Mouse (Mus musculus) CH12.LX (cell line): ENCODE results near the gene B3gnt4. TPM values are rescaled to one million over a fixed set of nuclear protein-coding genes. Genes with fewer than 3 reads are reported as not detected.

Experiments
- DNase-seq: peaks from one replicate; pipeline ENCODE4 v3.0.0-alpha.2; 2013; ENCODE audit errors: extremely low read depth
- H3K27ac ChIP-seq: 2 replicates; pipeline ENCODE4 v1.5.1; 2012; ENCODE audit warnings: low read depth, mild to moderate bottlenecking, control low read depth, moderate library complexity; ENCODE audit not compliant: insufficient read depth
- H3K27me3 ChIP-seq: replicated peaks from 2 replicates; pipeline ENCODE3; 2012; ENCODE audit warnings: inconsistent platforms
- H3K36me3 ChIP-seq, 2 experiments: replicated peaks in 1 of 2; 2 replicates each; pipeline versions ENCODE3 to v1.6.1; 2012; ENCODE audit warnings: inconsistent platforms in 1 of 2, low read length in 1 of 2, mild to moderate bottlenecking in 1 of 2, mixed read lengths in 1 of 2, moderate library complexity in 1 of 2; ENCODE audit not compliant: control insufficient read depth in 1 of 2, insufficient read depth in 1 of 2
- H3K4me1 ChIP-seq, 2 experiments: 2 replicates each; pipeline ENCODE4 v1.6.1; 2012; ENCODE audit warnings: inconsistent platforms in 1 of 2, moderate library complexity in 1 of 2; ENCODE audit not compliant: insufficient read depth in 2 of 2, control insufficient read depth in 1 of 2
- H3K4me2 ChIP-seq: 2 replicates; pipeline ENCODE4 v1.6.1; 2012; ENCODE audit warnings: low read depth, mild to moderate bottlenecking, control low read depth; ENCODE audit not compliant: poor library complexity, insufficient read depth, severe bottlenecking
- H3K4me3 ChIP-seq, 3 experiments: fragments of 150-350 bp in 1 of 3; sonication (generic) in 1 of 3; replicated peaks in 1 of 3; 2 replicates each; pipeline versions ENCODE3 to v1.5.1; 2011 to 2012; ENCODE audit warnings: low read depth in 2 of 3, low read length in 2 of 3, mild to moderate bottlenecking in 2 of 3, moderate library complexity in 2 of 3, control low read depth in 1 of 3, improper control_type of control experiment in 1 of 3, inconsistent platforms in 1 of 3, mixed read lengths in 1 of 3; ENCODE audit not compliant: poor library complexity in 1 of 3
- H3K79me2 ChIP-seq: replicated peaks from 2 replicates; pipeline ENCODE4 v1.6.1; 2012; ENCODE audit warnings: mild to moderate bottlenecking, moderate library complexity; ENCODE audit not compliant: control insufficient read depth, poor library complexity, insufficient read depth, severe bottlenecking; ENCODE audit errors: extremely low read depth
- H3K9ac ChIP-seq: 2 replicates; pipeline ENCODE4 v1.6.1; 2012; ENCODE audit warnings: low read depth, mild to moderate bottlenecking, control low read depth, moderate library complexity; ENCODE audit not compliant: insufficient read depth
- H3K9me3 ChIP-seq: replicated peaks from 2 replicates; pipeline ENCODE3; 2012; ENCODE audit warnings: low read length, inconsistent platforms, mixed read lengths
- CHD1 ChIP-seq: IDR thresholded peaks from 2 replicates; pipeline ENCODE4 v1.6.1; 2012; ENCODE audit warnings: low read depth, low read length, improper control_type of control experiment, inconsistent platforms
- CTCF ChIP-seq, 2 experiments: IDR thresholded peaks in 1 of 2; conservative IDR thresholded peaks in 1 of 2; 2 replicates each; pipeline ENCODE4 v1.5.1; 2011 to 2012; ENCODE audit warnings: low read depth in 2 of 2, low read length in 2 of 2, improper control_type of control experiment in 1 of 2, inconsistent platforms in 1 of 2, mild to moderate bottlenecking in 1 of 2, moderate library complexity in 1 of 2
- ELF1 ChIP-seq: IDR thresholded peaks from 2 replicates; pipeline ENCODE4 v1.6.1; 2014; ENCODE audit warnings: low read depth, mild to moderate bottlenecking, inconsistent platforms, low read length, improper control_type of control experiment
- EP300 ChIP-seq: IDR thresholded peaks from 2 replicates; pipeline ENCODE4 v1.6.1; 2011; ENCODE audit warnings: low read length, improper control_type of control experiment
- HCFC1 ChIP-seq: IDR thresholded peaks from 2 replicates; pipeline ENCODE4 v1.6.1; 2012; ENCODE audit warnings: low read depth, mild to moderate bottlenecking, inconsistent platforms, low read length, improper control_type of control experiment
- MEF2A ChIP-seq: IDR thresholded peaks from 2 replicates; pipeline ENCODE4 v1.6.1; 2014; ENCODE audit warnings: low read depth, mild to moderate bottlenecking, inconsistent platforms, low read length, improper control_type of control experiment, borderline replicate concordance
- RAD21 ChIP-seq: IDR thresholded peaks from 2 replicates; pipeline ENCODE4 v1.6.1; 2011; ENCODE audit warnings: low read depth, mild to moderate bottlenecking, low read length, improper control_type of control experiment, moderate library complexity
- RCOR1 ChIP-seq: conservative IDR thresholded peaks from 2 replicates; pipeline ENCODE4 v1.6.1; 2012; ENCODE audit warnings: low read depth, mild to moderate bottlenecking, inconsistent platforms, low read length, improper control_type of control experiment
- TCF12 ChIP-seq: IDR thresholded peaks from 2 replicates; pipeline ENCODE4 v1.6.1; 2014; ENCODE audit warnings: low read depth, mild to moderate bottlenecking, inconsistent platforms, low read length, improper control_type of control experiment
- ZC3H11A ChIP-seq: IDR thresholded peaks from 2 replicates; pipeline ENCODE4 v1.6.1; 2012; ENCODE audit warnings: low read depth, mild to moderate bottlenecking, inconsistent platforms, low read length, improper control_type of control experiment
- ZMIZ1 ChIP-seq: IDR thresholded peaks from 2 replicates; pipeline ENCODE4 v1.6.1; 2012; ENCODE audit warnings: low read depth, mild to moderate bottlenecking, inconsistent platforms, low read length, improper control_type of control experiment
- dilution Hi-C: fragments of 300-500 bp; cut with MboI; formaldehyde crosslinking; loops from 2 replicates; pipeline ENCODE4 v1.14.3; 2020; ENCODE audit warnings: low sequenced_read_pairs; ENCODE audit not compliant: extremely low pct_unique_long_range_greater_than_20kb, extremely low pct_ligation_motif_present
- in situ Hi-C: fragments of 300-500 bp; cut with MboI; formaldehyde crosslinking; loops from 3 replicates; pipeline ENCODE4 v1.14.3; 2019; ENCODE audit warnings: low sequenced_read_pairs, low pct_ligation_motif_present, low pct_unique_long_range_greater_than_20kb, mixed read lengths
- polyA plus RNA-seq: library from polyadenylated mRNA; unstranded; fragments of >175 nt; gene quantifications from 2 replicates; pipeline ENCODE4 v1.2.1, GENCODE M21; 2012; ENCODE audit warnings: low read depth; ENCODE audit not compliant: insufficient read length
- total RNA-seq, 2 experiments: library from RNA; depleted of rRNA; stranded (reverse); fragments of 300-350 nt in 1 of 2; fragments of >200 nt in 1 of 2; gene quantifications; 2 replicates each; pipeline ENCODE4 v1.2.3; 2012 to 2014

Gene B3gnt4
- total and polyA plus RNA-seq, 3 experiments = 0.30 TPM; not detected in 2

GRCm38 (mm10) chr5:123561128-123561527 lies 50.9 kb downstream of the B3gnt4 start:
- no peaks in the 10 kb centered on the region for H3K9me3 ChIP-seq
- TF ChIP-seq HCFC1 = no peak
- TF ChIP-seq RCOR1 = no peak
- TF ChIP-seq CTCF (conservative IDR thresholded peaks at IDR 0.05 in 1 of 2, IDR thresholded peaks at IDR 0.05 in 1 of 2; ENCODE audit: low read depth in 2 of 2, low read length in 2 of 2) = no peak
- no peak for TF ChIP-seq MEF2A
- TF ChIP-seq TCF12 = no peak
- TF ChIP-seq CHD1 = no peak
- TF ChIP-seq EP300 = no peak
- no peak for TF ChIP-seq ELF1
- TF ChIP-seq RAD21 = no peak
- no peak for TF ChIP-seq ZMIZ1
- no peak for TF ChIP-seq ZC3H11A
- TF ChIP-seq, all 38 proteins: peak for 0
- Histone ChIP-seq H3K27ac (no peak overlapping the region), H3K36me3 (peaks cover 70 to 95% of the 10 kb centered on the region in 2 experiments), H3K4me3 (no peak overlapping the region), H3K4me2 (no peak overlapping the region), H3K27me3 (no peaks in the 10 kb centered on the region), H3K4me1 (no peaks in the 10 kb centered on the region), H3K9ac (no peak overlapping the region), H3K79me2 (no peaks in the 10 kb centered on the region)
- dilution Hi-C loops (no loop called here), in situ Hi-C loops (no loop called here)
- DNase-seq = no peak

Other genes with a start within 250 kb of the B3gnt4 start
- 3.6 and 4.3 TPM in 2 replicates for gene Bcl7a, start 166.6 kb upstream of the B3gnt4 start, total RNA-seq (2012; rRNA removed)
- gene Bcl7a, start 166.6 kb upstream of the B3gnt4 start, total RNA-seq (2014; rRNA removed) = 1.9 and 2.3 TPM in 2 replicates
- gene Bcl7a, start 166.6 kb upstream of the B3gnt4 start, polyA plus RNA-seq = 6.3 and 7.2 TPM in 2 replicates
- 5.8 and 7.4 TPM in 2 replicates for gene Mlxip, start 115.7 kb upstream of the B3gnt4 start, total RNA-seq (2012; rRNA removed)
- gene Mlxip, start 115.7 kb upstream of the B3gnt4 start, total RNA-seq (2014; rRNA removed) = 4.3 and 4.4 TPM in 2 replicates
- gene Mlxip, start 115.7 kb upstream of the B3gnt4 start, polyA plus RNA-seq = 15.4 and 17.9 TPM in 2 replicates
- gene Lrrc43, start 21.2 kb upstream of the B3gnt4 start, total RNA-seq (2012; rRNA removed) = not detected in 2 replicates
- not detected in 2 replicates for gene Lrrc43, start 21.2 kb upstream of the B3gnt4 start, total RNA-seq (2014; rRNA removed)
- not detected in 2 replicates for gene Lrrc43, start 21.2 kb upstream of the B3gnt4 start, polyA plus RNA-seq
- gene Il31, start 21.0 kb upstream of the B3gnt4 start, total RNA-seq (2012; rRNA removed) = not detected in 2 replicates
- gene Il31, start 21.0 kb upstream of the B3gnt4 start, total RNA-seq (2014; rRNA removed) = not detected in 2 replicates
- not detected in 2 replicates for gene Il31, start 21.0 kb upstream of the B3gnt4 start, polyA plus RNA-seq
- 37.7 and 41.8 TPM in 2 replicates for gene Diablo, start 13.7 kb downstream of the B3gnt4 start, total RNA-seq (2012; rRNA removed)
- 68.0 and 75.2 TPM in 2 replicates for gene Diablo, start 13.7 kb downstream of the B3gnt4 start, total RNA-seq (2014; rRNA removed)
- gene Diablo, start 13.7 kb downstream of the B3gnt4 start, polyA plus RNA-seq = 58.7 and 63.2 TPM in 2 replicates
- gene Gm49027, start 15.0 kb downstream of the B3gnt4 start, total RNA-seq (2012; rRNA removed) = 0.38 and 0.63 TPM in 2 replicates
- not detected in 2 replicates for gene Gm49027, start 15.0 kb downstream of the B3gnt4 start, total RNA-seq (2014; rRNA removed)
- not detected in 2 replicates for gene Gm49027, start 15.0 kb downstream of the B3gnt4 start, polyA plus RNA-seq
- gene Vps33a, start 62.6 kb downstream of the B3gnt4 start, total RNA-seq (2012; rRNA removed) = 21.0 and 24.8 TPM in 2 replicates
- 17.0 and 17.1 TPM in 2 replicates for gene Vps33a, start 62.6 kb downstream of the B3gnt4 start, total RNA-seq (2014; rRNA removed)
- gene Vps33a, start 62.6 kb downstream of the B3gnt4 start, polyA plus RNA-seq = 27.8 and 30.6 TPM in 2 replicates
- 26.7 and 28.1 TPM in 2 replicates for gene Clip1, start 174.2 kb downstream of the B3gnt4 start, total RNA-seq (2012; rRNA removed)
- 24.9 and 25.4 TPM in 2 replicates for gene Clip1, start 174.2 kb downstream of the B3gnt4 start, total RNA-seq (2014; rRNA removed)
- 37.1 and 42.9 TPM in 2 replicates for gene Clip1, start 174.2 kb downstream of the B3gnt4 start, polyA plus RNA-seq
- 15.2 and 17.0 TPM in 2 replicates for gene Zcchc8, start 210.6 kb downstream of the B3gnt4 start, total RNA-seq (2012; rRNA removed)
- 24.4 and 31.8 TPM in 2 replicates for gene Zcchc8, start 210.6 kb downstream of the B3gnt4 start, total RNA-seq (2014; rRNA removed)
- 60.7 and 77.2 TPM in 2 replicates for gene Zcchc8, start 210.6 kb downstream of the B3gnt4 start, polyA plus RNA-seq
- 55.8 and 68.5 TPM in 2 replicates for gene Rsrc2, start 239.0 kb downstream of the B3gnt4 start, total RNA-seq (2012; rRNA removed)
- 107 and 138 TPM in 2 replicates for gene Rsrc2, start 239.0 kb downstream of the B3gnt4 start, total RNA-seq (2014; rRNA removed)
- 128 and 154 TPM in 2 replicates for gene Rsrc2, start 239.0 kb downstream of the B3gnt4 start, polyA plus RNA-seq
- gene Kntc1, start 239.3 kb downstream of the B3gnt4 start, total RNA-seq (2012; rRNA removed) = 36.3 and 37.4 TPM in 2 replicates
- gene Kntc1, start 239.3 kb downstream of the B3gnt4 start, total RNA-seq (2014; rRNA removed) = 30.4 and 39.0 TPM in 2 replicates
- gene Kntc1, start 239.3 kb downstream of the B3gnt4 start, polyA plus RNA-seq = 26.4 and 30.5 TPM in 2 replicates